Mouse (Mus musculus) hindbrain, embryonic 14.5 days (tissue): ENCODE measurements around the gene Raf1. TPM values are rescaled to one million over a fixed set of nuclear protein-coding genes. Genes with fewer than 3 reads are reported as not detected.
A peak's percentile ranks its signal among the peaks of the same experiment; 100 is the strongest.

Experiments
- ATAC-seq: fragments of 200-750 bp; cut with Nextera tagmentation; 2 replicates; pipeline ENCODE4 v1.8.0; 2017; ENCODE audit warnings: moderate number of reproducible peaks, mild to moderate bottlenecking, moderate TSS enrichment, moderate library complexity; ENCODE audit not compliant: low FRiP score
- DNase-seq: peaks from one replicate; pipeline ENCODE4 v3.0.0-alpha.2; 2015; ENCODE audit warnings: low spot score
- H3K27ac ChIP-seq: fragments of 300-500 bp; sonication (generic); 2 replicates; pipeline ENCODE4 v1.5.1; 2014; ENCODE audit warnings: mild to moderate bottlenecking, moderate library complexity
- H3K27me3 ChIP-seq: fragments of 300-500 bp; sonication (generic); 2 replicates; pipeline ENCODE4 v1.6.1; 2014; ENCODE audit warnings: mild to moderate bottlenecking, low read length, mixed read lengths; ENCODE audit not compliant: control insufficient read depth, insufficient read depth
- H3K36me3 ChIP-seq: fragments of 300-500 bp; sonication (generic); replicated peaks from 2 replicates; pipeline ENCODE4 v1.6.1; 2014; ENCODE audit not compliant: control insufficient read depth, insufficient read depth
- H3K4me1 ChIP-seq: fragments of 300-500 bp; sonication (generic); replicated peaks from 2 replicates; pipeline ENCODE4 v1.6.1; 2014; ENCODE audit warnings: antibody characterized with exemption, low read length, mixed read lengths; ENCODE audit not compliant: control insufficient read depth, insufficient read depth
- H3K4me2 ChIP-seq: fragments of 300-500 bp; sonication (generic); replicated peaks from 2 replicates; pipeline ENCODE4 v1.6.1; 2014; ENCODE audit warnings: mild to moderate bottlenecking, moderate library complexity
- H3K4me3 ChIP-seq: fragments of 300-500 bp; sonication (generic); replicated peaks from 2 replicates; pipeline ENCODE4 v1.5.1; 2014; ENCODE audit warnings: mild to moderate bottlenecking, low read length
- H3K9ac ChIP-seq: fragments of 300-500 bp; sonication (generic); 2 replicates; pipeline ENCODE4 v1.6.1; 2014
- H3K9me3 ChIP-seq: fragments of 300-500 bp; sonication (generic); 2 replicates; pipeline ENCODE4 v1.6.1; 2016; ENCODE audit warnings: low read length; ENCODE audit not compliant: control insufficient read depth
- WGBS: fragments of 180-500 bp; shearing (Covaris S2); extraction: QIAGEN DNeasy Blood & Tissue Kit; methylation state at CpG from one replicate; pipeline ENCODE4 v1.1.7; 2014; 5-methylcytosine and 5-hydroxymethylcytosine counted together
- polyA plus RNA-seq: library from polyadenylated mRNA; unstranded; fragments of >200 nt; fragmentation: Nextera tagmentation; extraction: Ambion mirVana; gene quantifications from 2 replicates; pipeline ENCODE4 v1.2.1, GENCODE M21; 2014

The Raf1 gene
- polyA plus RNA-seq, 1 experiment from 2014 or later, result 157 TPM

- no peak overlapping the region for H3K27ac ChIP-seq
- no peak overlapping the region for H3K4me2 ChIP-seq
- no peak for ATAC-seq
- H3K4me3 ChIP-seq, result no peak overlapping the region
- H3K36me3 ChIP-seq, result peaks cover 31% of the 10 kb centered on the region
- WGBS, result 91% methylated on average over 1 of the region's 1 CpGs
- DNase-seq, result no peak
- no peak overlapping the region for H3K9ac ChIP-seq
- peaks cover 11% of the 10 kb centered on the region for H3K4me1 ChIP-seq
- no peaks in the 10 kb centered on the region for H3K9me3 ChIP-seq
- no peaks in the 10 kb centered on the region for H3K27me3 ChIP-seq
Measured at GRCm38 (mm10) chr6:115606461-115606860, 70.0 kb downstream of the Raf1 start.

GRCm38 (mm10) chr6:115601715-115602523, 74.5 kb downstream of the Raf1 start, which contains the start of gene Mkrn2:
Gene Mkrn2, plus strand, starts transcription at chr6:115601902.
- H3K9me3 ChIP-seq, result no peaks in the 10 kb centered on the region
- WGBS, result under 1% methylated on average over 42 of the region's 61 CpGs

GRCm38 (mm10) chr6:115601322-115601714, 75.1 kb downstream of the Raf1 start:
- 61% methylated on average over 4 of the region's 4 CpGs for WGBS
- no peak overlapping the region for H3K27ac ChIP-seq

More at GRCm38 (mm10) chr6:115601715-115602523, 74.5 kb downstream of the Raf1 start, which contains the start of gene Mkrn2:
- H3K27me3 ChIP-seq, result no peaks in the 10 kb centered on the region
- H3K36me3 ChIP-seq, result peaks cover 10% of the 10 kb centered on the region
- H3K4me3 ChIP-seq, result peak within 1 kb of the TSS; percentile 92
- H3K27ac ChIP-seq, result peak within 1 kb of the TSS; percentile 88
- H3K4me1 ChIP-seq, result peaks cover 11% of the 10 kb centered on the region
- peak within 1 kb of the TSS; percentile 83 for H3K9ac ChIP-seq
- DNase-seq, result peak; percentile 90
- peak; percentile 92 for ATAC-seq
- H3K4me2 ChIP-seq, result peak within 1 kb of the TSS; percentile 67

DNA sequence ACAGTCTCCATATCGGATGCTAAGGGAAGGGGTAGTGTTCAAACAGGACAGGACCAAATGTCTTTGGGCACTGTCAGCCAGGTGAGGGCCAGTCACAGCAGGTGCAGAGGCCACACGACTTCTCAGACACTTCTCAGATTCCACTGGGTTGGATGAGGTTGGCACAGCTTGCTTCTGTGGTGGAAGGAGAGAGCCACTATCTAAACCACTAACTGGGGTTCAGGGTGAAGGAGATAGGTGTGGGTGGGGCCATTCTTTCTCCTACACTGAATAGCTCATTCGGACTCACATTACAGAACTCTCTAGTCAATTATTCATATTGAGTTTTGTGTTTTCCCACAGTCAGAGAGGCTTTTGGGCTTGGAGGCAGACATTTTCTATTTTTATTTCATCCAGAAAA, 80.8 kb downstream of the Raf1 start:
- H3K9me3 ChIP-seq, result no peaks in the 10 kb centered on the region
- 68% methylated on average over 3 of the region's 3 CpGs for WGBS
- no peak overlapping the region for H3K9ac ChIP-seq
- ATAC-seq (no peak), DNase-seq (no peak)
- no peak overlapping the region for H3K4me2 ChIP-seq
- no peak overlapping the region for H3K4me3 ChIP-seq
- H3K27ac ChIP-seq, result no peak overlapping the region
- H3K36me3 ChIP-seq, result no peaks in the 10 kb centered on the region
- H3K27me3 ChIP-seq, result no peaks in the 10 kb centered on the region
- H3K4me1 ChIP-seq, result no peaks in the 10 kb centered on the region

More at GRCm38 (mm10) chr6:115601322-115601714, 75.1 kb downstream of the Raf1 start:
- H3K27me3 ChIP-seq, result no peaks in the 10 kb centered on the region
- peaks cover 8% of the 10 kb centered on the region for H3K36me3 ChIP-seq
- peak overlapping the region; percentile 92 for H3K4me3 ChIP-seq
- peaks cover 11% of the 10 kb centered on the region for H3K4me1 ChIP-seq
- ATAC-seq, result peak; percentile 18; the same call in 1 of the 2 replicates
- H3K4me2 ChIP-seq, result peak overlapping the region; percentile 67
- no peak overlapping the region for H3K9ac ChIP-seq
- no peak for DNase-seq
- no peaks in the 10 kb centered on the region for H3K9me3 ChIP-seq

GRCm38 (mm10) chr6:115594463-115594862, 82.0 kb downstream of the Raf1 start:
- no peak overlapping the region for H3K4me2 ChIP-seq
- H3K27ac ChIP-seq, result no peak overlapping the region
- no peak overlapping the region for H3K9ac ChIP-seq
- ATAC-seq, result no peak
- no peaks in the 10 kb centered on the region for H3K4me1 ChIP-seq
- DNase-seq, result no peak
- no peaks in the 10 kb centered on the region for H3K9me3 ChIP-seq
- H3K27me3 ChIP-seq, result no peaks in the 10 kb centered on the region
- H3K36me3 ChIP-seq, result no peaks in the 10 kb centered on the region
- WGBS, result 83% methylated on average over 3 of the region's 3 CpGs
- no peak overlapping the region for H3K4me3 ChIP-seq

- Histone ChIP-seq H3K36me3 (no peaks in the 10 kb centered on the region), H3K27ac (no peak overlapping the region), H3K9me3 (no peaks in the 10 kb centered on the region), H3K9ac (no peak overlapping the region), H3K27me3 (no peaks in the 10 kb centered on the region), H3K4me3 (no peak overlapping the region), H3K4me1 (no peaks in the 10 kb centered on the region), H3K4me2 (no peak overlapping the region)
- DNase-seq, result no peak
- no peak for ATAC-seq
- WGBS, result 79% methylated on average over 4 of the region's 4 CpGs
Measured at GRCm38 (mm10) chr6:115593252-115593651, 83.2 kb downstream of the Raf1 start.

- Histone ChIP-seq H3K4me1 (no peaks in the 10 kb centered on the region), H3K9me3 (no peaks in the 10 kb centered on the region), H3K9ac (no peak within 1 kb of the TSS), H3K27ac (no peak within 1 kb of the TSS), H3K36me3 (no peaks in the 10 kb centered on the region), H3K4me3 (no peak within 1 kb of the TSS), H3K27me3 (no peaks in the 10 kb centered on the region), H3K4me2 (no peak within 1 kb of the TSS)
- DNase-seq (no peak), ATAC-seq (no peak)
- WGBS, result 70% methylated on average over 5 of the region's 5 CpGs
Measured at GRCm38 (mm10) chr6:115592458-115592857, 84.0 kb downstream of the Raf1 start, which contains the start of gene Mkrn2os. Gene Mkrn2os, minus strand, starts transcription at chr6:115592576.

DNA sequence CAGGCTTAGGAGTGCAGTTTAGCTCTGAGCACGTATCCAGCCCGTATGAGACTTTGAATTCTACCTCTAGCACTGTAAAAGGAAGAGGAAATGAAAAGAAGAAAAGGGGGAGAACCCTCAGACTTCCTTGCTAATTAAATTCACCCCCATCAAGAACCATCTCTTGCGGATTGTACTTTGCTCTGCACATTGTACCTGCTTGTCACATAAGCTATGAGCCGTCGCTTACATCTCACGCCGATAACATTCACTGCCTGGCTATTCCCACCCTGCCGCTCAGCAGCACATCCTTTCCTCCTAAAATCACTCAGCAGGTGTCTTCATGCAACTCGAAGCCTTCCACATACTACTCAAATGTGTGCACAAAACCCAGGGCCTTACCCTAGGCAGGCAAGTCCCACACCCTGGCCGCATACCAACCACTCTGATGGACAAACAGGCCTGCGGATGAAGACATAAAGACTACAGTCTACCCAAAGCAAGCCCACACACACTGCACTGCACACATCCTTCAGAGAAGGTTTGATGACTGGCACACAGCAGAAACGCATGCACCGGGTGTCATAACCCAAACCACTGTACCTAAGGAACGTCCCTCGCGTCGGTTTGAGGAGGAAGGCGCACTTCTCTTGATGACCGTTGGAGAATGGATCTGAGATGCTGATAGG, 84.6 kb downstream of the Raf1 start:
- ATAC-seq, result no peak
- 90% methylated on average over 19 of the region's 19 CpGs for WGBS

DNA sequence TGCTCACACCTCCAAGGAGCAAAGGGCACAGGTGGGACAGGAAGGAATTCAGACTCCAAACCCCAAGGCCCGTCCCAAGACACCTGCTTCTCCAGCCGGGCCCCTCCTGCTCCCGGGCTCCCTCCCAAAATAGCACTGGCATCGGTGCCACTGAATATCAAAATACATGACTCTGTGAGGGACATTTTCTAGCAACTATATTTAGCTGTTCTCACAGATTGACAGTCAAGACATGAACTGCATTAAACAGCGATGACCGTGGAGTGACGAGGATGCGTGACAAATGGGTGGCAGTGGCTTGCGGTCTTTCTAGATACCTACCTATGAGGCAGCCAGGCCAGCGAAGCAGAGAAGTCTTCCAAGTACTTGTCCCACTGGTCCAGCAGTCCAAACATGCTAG, 90.1 kb downstream of the Raf1 start:
- no peak overlapping the region for H3K9ac ChIP-seq
- DNase-seq, result no peak
- 89% methylated on average over 10 of the region's 10 CpGs for WGBS

More for the DNA sequence above, 84.6 kb downstream of the Raf1 start:
- no peak overlapping the region for H3K9ac ChIP-seq
- H3K4me3 ChIP-seq, result no peak overlapping the region
- no peak for DNase-seq
- H3K27ac ChIP-seq, result no peak overlapping the region
- no peaks in the 10 kb centered on the region for H3K9me3 ChIP-seq
- no peaks in the 10 kb centered on the region for H3K27me3 ChIP-seq
- no peaks in the 10 kb centered on the region for H3K36me3 ChIP-seq
- H3K4me2 ChIP-seq, result no peak overlapping the region
- H3K4me1 ChIP-seq, result no peaks in the 10 kb centered on the region

More for the DNA sequence above, 90.1 kb downstream of the Raf1 start:
- no peak for ATAC-seq
- H3K9me3 ChIP-seq, result no peaks in the 10 kb centered on the region
- H3K4me2 ChIP-seq, result no peak overlapping the region
- H3K4me1 ChIP-seq, result no peaks in the 10 kb centered on the region
- H3K27ac ChIP-seq, result no peak overlapping the region
- 0 out of 2 replicates have a peak, but pooled peaks cover 8% of the 10 kb centered on the region for H3K36me3 ChIP-seq
- no peaks in the 10 kb centered on the region for H3K27me3 ChIP-seq
- no peak overlapping the region for H3K4me3 ChIP-seq
